In genomic region chr10:79840644-79841551, GRCm38 (mm10) we compare ENCODE assay signal across 8 mouse cellular contexts. TPM values are rescaled to one million over a fixed set of nuclear protein-coding genes. Genes with fewer than 3 reads are reported as not detected.
A peak's percentile ranks its signal among the peaks of the same experiment; 100 is the strongest.
DNase-seq lines count a peak whose midpoint lies in the region; ATAC-seq and TF ChIP-seq lines count a peak whose summit lies in the region.

No protein-coding gene starts in this region.

- H3K27ac ChIP-seq in spleen, adult 2 months (ENCODE audit: insufficient read depth, low read length) = peak overlapping the region; percentile 34; the same call in 1 of the 2 replicates
- H3K27ac ChIP-seq in embryonic facial prominence, embryonic 13.5 days = peak overlapping the region; percentile 95
- peak overlapping the region; percentile 38 for H3K27ac ChIP-seq in liver, adult 2 months (replicated peaks; ENCODE audit: insufficient read depth, low read depth, low read length)
- H3K27ac ChIP-seq in midbrain, postnatal 0 days (ENCODE audit: low read depth, low read length) = no peak overlapping the region

- H3K4me1 ChIP-seq in spleen, adult 2 months (ENCODE audit: control insufficient read depth, insufficient read depth, insufficient read length) = no peaks in the 10 kb centered on the region; the same call in 1 of the 2 replicates
- peaks cover 42% of the 10 kb centered on the region for H3K4me1 ChIP-seq in embryonic facial prominence, embryonic 13.5 days
- H3K4me1 ChIP-seq in liver, adult 2 months (ENCODE audit: control insufficient read depth, insufficient read depth, low read length) = 0 out of 2 replicates have a peak, but pooled peaks cover 2% of the 10 kb centered on the region
- no peaks in the 10 kb centered on the region for H3K4me1 ChIP-seq in midbrain, postnatal 0 days (ENCODE audit: insufficient read depth, low read length)

- H3K79me2 ChIP-seq in liver, adult 2 months (ENCODE audit: control insufficient read depth, insufficient read depth, low read length) = no peaks in the 10 kb centered on the region

- peak overlapping the region; percentile 68 for H3K4me2 ChIP-seq in embryonic facial prominence, embryonic 13.5 days
- peak overlapping the region; percentile 52 for H3K4me2 ChIP-seq in midbrain, postnatal 0 days (ENCODE audit: low read depth, low read length, poor library complexity, severe bottlenecking)

- no peaks in the 10 kb centered on the region for H3K36me3 ChIP-seq in spleen, adult 2 months (ENCODE audit: control insufficient read depth, insufficient read depth, low read length)
- H3K36me3 ChIP-seq in embryonic facial prominence, embryonic 13.5 days = no peaks in the 10 kb centered on the region
- H3K36me3 ChIP-seq in liver, adult 2 months (ENCODE audit: control insufficient read depth, insufficient read depth, low read length) = no peaks in the 10 kb centered on the region
- H3K36me3 ChIP-seq in midbrain, postnatal 0 days (ENCODE audit: insufficient read depth, low read length) = no peaks in the 10 kb centered on the region

- TF ChIP-seq CTCF in spleen, adult 2 months (IDR thresholded peaks at IDR 0.05; ENCODE audit: extremely low read depth, insufficient read depth, insufficient read length, insufficient replicate concordance) = no peak
- 0 out of 2 replicates have a peak, but pooled peaks have one; percentile 12 for TF ChIP-seq CTCF in liver, adult 2 months (IDR thresholded peaks at IDR 0.05; ENCODE audit: low read depth, low read length)
- TF ChIP-seq CTCF in midbrain, postnatal 0 days (IDR thresholded peaks at IDR 0.05) = peak; percentile 42

- no peaks in the 10 kb centered on the region for H3K9me3 ChIP-seq in embryonic facial prominence, embryonic 13.5 days
- no peaks in the 10 kb centered on the region for H3K9me3 ChIP-seq in midbrain, postnatal 0 days (ENCODE audit: low read length)

- no peak for TF ChIP-seq POLR2A in spleen, adult 2 months (IDR thresholded peaks at IDR 0.05; ENCODE audit: low read depth, low read length)
- TF ChIP-seq POLR2A in liver, adult 2 months (IDR thresholded peaks at IDR 0.05; ENCODE audit: extremely low read depth, insufficient read depth, low read length) = no peak

- WGBS in spleen, adult 2 months = 4% methylated on average over 24 of the region's 24 CpGs
- under 1% methylated on average over 24 of the region's 24 CpGs for WGBS in embryonic facial prominence, embryonic 13.5 days
- WGBS in liver, adult 2 months = 4% methylated on average over 24 of the region's 24 CpGs
- 2% methylated on average over 23 of the region's 24 CpGs for WGBS in midbrain, postnatal 0 days

- H3K27me3 ChIP-seq in spleen, adult 2 months (ENCODE audit: control insufficient read depth, insufficient read depth, low read length) = no peaks in the 10 kb centered on the region
- H3K27me3 ChIP-seq in embryonic facial prominence, embryonic 13.5 days = no peaks in the 10 kb centered on the region
- H3K27me3 ChIP-seq in liver, adult 2 months (ENCODE audit: control insufficient read depth, insufficient read depth, low read length) = no peaks in the 10 kb centered on the region
- no peaks in the 10 kb centered on the region for H3K27me3 ChIP-seq in midbrain, postnatal 0 days (ENCODE audit: insufficient read depth, low read length)

- peak overlapping the region; percentile 73 for H3K9ac ChIP-seq in embryonic facial prominence, embryonic 13.5 days
- H3K9ac ChIP-seq in liver, adult 2 months (ENCODE audit: low read depth, low read length) = peak overlapping the region; percentile 48
- peak overlapping the region; percentile 30 for H3K9ac ChIP-seq in midbrain, postnatal 0 days (replicated peaks; ENCODE audit: low read length, poor library complexity, severe bottlenecking)

- peak; percentile 91 for ATAC-seq in embryonic facial prominence, embryonic 13.5 days (ENCODE audit: insufficient number of reproducible peaks, insufficient read depth, low FRiP score, low TSS enrichment, low read depth)
- peak; percentile 73 for ATAC-seq in midbrain, postnatal 0 days (ENCODE audit: low FRiP score)

- no peak for DNase-seq in spleen, adult 2 months (ENCODE audit: low read depth in 1 of 2, low spot score in 2 of 2)
- DNase-seq in spleen, adult 18-20 months = no peak
- DNase-seq in heart, adult 9 months (ENCODE audit: low spot score in 2 of 2) = peak; percentile 69 to 81
- peak; percentile 81 for DNase-seq in kidney, adult 9 months
- DNase-seq in liver, adult 2 months (ENCODE audit: extremely low read depth, low read depth, low spot score) = peak; percentile 41
- DNase-seq in midbrain, postnatal 0 days (ENCODE audit: low spot score) = peak; percentile 76
- peak; percentile 23 to 29 for DNase-seq in thymus, postnatal 10 days (ENCODE audit: low spot score in 2 of 2)

- peak overlapping the region; percentile 34; the same call in 1 of the 2 replicates for H3K4me3 ChIP-seq in spleen, adult 2 months (ENCODE audit: extremely low read depth, insufficient read depth, insufficient read length)
- peak overlapping the region; percentile 43 for H3K4me3 ChIP-seq in embryonic facial prominence, embryonic 13.5 days
- peak overlapping the region; percentile 46 for H3K4me3 ChIP-seq in liver, adult 2 months (ENCODE audit: insufficient read depth, low read depth, low read length)
- peak overlapping the region; percentile 31 for H3K4me3 ChIP-seq in midbrain, postnatal 0 days (ENCODE audit: low read depth, low read length)

RNA-seq across cellular contexts. Expression of gene Ptbp1, which starts 13.3 kb away (rescaled TPM):
- 251 and 315 TPM in 2 replicates for polyA plus RNA-seq in spleen, adult 2 months (2012; rRNA removed)
- 386 and 390 TPM in 2 replicates for polyA plus RNA-seq in embryonic facial prominence, embryonic 13.5 days (2015; fragmentation: Nextera tagmentation; extraction: Ambion mirVana)
- 43.9 and 86.1 TPM in 2 replicates for total RNA-seq in liver, adult 2 months (2014; rRNA removed)
- 77.6 and 103 TPM in 2 replicates for polyA plus RNA-seq in liver, adult 2 months (2012; rRNA removed)
- total RNA-seq in midbrain, postnatal 0 days (2014; rRNA removed) = 114 and 119 TPM in 2 replicates
- 46.2 and 49.7 TPM in 2 replicates for polyA plus RNA-seq in midbrain, postnatal 0 days (2015; fragmentation: Nextera tagmentation; extraction: Ambion mirVana)

RNA-seq across cellular contexts. Expression of gene Misp, which starts 20.1 kb away (rescaled TPM):
- polyA plus RNA-seq in spleen, adult 2 months (2012; rRNA removed) = 0.07 and 0.18 TPM in 2 replicates
- 2.5 and 5.2 TPM in 2 replicates for polyA plus RNA-seq in embryonic facial prominence, embryonic 13.5 days (2015; fragmentation: Nextera tagmentation; extraction: Ambion mirVana)
- 0.18 and 0.40 TPM in 2 replicates for total RNA-seq in liver, adult 2 months (2014; rRNA removed)
- 0.16 and 0.51 TPM in 2 replicates for polyA plus RNA-seq in liver, adult 2 months (2012; rRNA removed)
- 0.24 TPM in 1 of 2 replicates, not detected in the other for total RNA-seq in midbrain, postnatal 0 days (2014; rRNA removed)
- 0.18 and 0.27 TPM in 2 replicates for polyA plus RNA-seq in midbrain, postnatal 0 days (2015; fragmentation: Nextera tagmentation; extraction: Ambion mirVana)

RNA-seq across cellular contexts. Expression of gene Prtn3, which starts 33.4 kb away (rescaled TPM):
- 25.6 and 39.2 TPM in 2 replicates for polyA plus RNA-seq in spleen, adult 2 months (2012; rRNA removed)
- 7.3 and 8.5 TPM in 2 replicates for polyA plus RNA-seq in embryonic facial prominence, embryonic 13.5 days (2015; fragmentation: Nextera tagmentation; extraction: Ambion mirVana)
- 0.40 TPM in 1 of 2 replicates, not detected in the other for total RNA-seq in liver, adult 2 months (2014; rRNA removed)
- polyA plus RNA-seq in liver, adult 2 months (2012; rRNA removed) = 0.20 and 1.1 TPM in 2 replicates
- total RNA-seq in midbrain, postnatal 0 days (2014; rRNA removed) = 5.9 and 7.5 TPM in 2 replicates
- 11.7 and 14.6 TPM in 2 replicates for polyA plus RNA-seq in midbrain, postnatal 0 days (2015; fragmentation: Nextera tagmentation; extraction: Ambion mirVana)

RNA-seq across cellular contexts. Expression of gene Plppr3, which starts 33.5 kb away (rescaled TPM):
- 3.6 and 4.0 TPM in 2 replicates for polyA plus RNA-seq in spleen, adult 2 months (2012; rRNA removed)
- polyA plus RNA-seq in embryonic facial prominence, embryonic 13.5 days (2015; fragmentation: Nextera tagmentation; extraction: Ambion mirVana) = 126 and 138 TPM in 2 replicates
- under 0.01 TPM in 1 of 2 replicates, not detected in the other for total RNA-seq in liver, adult 2 months (2014; rRNA removed)
- polyA plus RNA-seq in liver, adult 2 months (2012; rRNA removed) = 0.38 and 0.47 TPM in 2 replicates
- total RNA-seq in midbrain, postnatal 0 days (2014; rRNA removed) = 494 and 539 TPM in 2 replicates
- 350 and 358 TPM in 2 replicates for polyA plus RNA-seq in midbrain, postnatal 0 days (2015; fragmentation: Nextera tagmentation; extraction: Ambion mirVana)

RNA-seq across cellular contexts. Expression of gene Elane, which starts 45.1 kb away (rescaled TPM):
- 33.0 and 61.9 TPM in 2 replicates for polyA plus RNA-seq in spleen, adult 2 months (2012; rRNA removed)
- 1.9 TPM in 1 of 2 replicates, not detected in the other for polyA plus RNA-seq in embryonic facial prominence, embryonic 13.5 days (2015; fragmentation: Nextera tagmentation; extraction: Ambion mirVana)
- total RNA-seq in liver, adult 2 months (2014; rRNA removed) = 0.20 TPM in 1 of 2 replicates, not detected in the other
- polyA plus RNA-seq in liver, adult 2 months (2012; rRNA removed) = 0.12 and 0.15 TPM in 2 replicates
- not detected in 2 replicates for total RNA-seq in midbrain, postnatal 0 days (2014; rRNA removed)
- polyA plus RNA-seq in midbrain, postnatal 0 days (2015; fragmentation: Nextera tagmentation; extraction: Ambion mirVana) = not detected in 2 replicates

Comparison
In these comparisons a context has a peak if more than half of its experiments do, and no peak if none do; other contexts are left out.
1. DNase-seq: peak in heart, adult 9 months (2 of 2), kidney, adult 9 months (single experiment), liver, adult 2 months (single experiment), midbrain, postnatal 0 days (single experiment) and thymus, postnatal 10 days (2 of 2); none in spleen, adult 2 months (0 of 2) and spleen, adult 18-20 months (0 of 2).
2. Peak in every context shown above with its lines, with median percentiles within 50 percentile points of each other: H3K4me3 ChIP-seq and H3K9ac ChIP-seq.